Mouse (Mus musculus): ENCODE measurements around the gene Tpp1. TPM values are rescaled to one million over a fixed set of nuclear protein-coding genes. Genes with fewer than 3 reads are reported as not detected.
"Not testable (repeated sequence)": the region's sequence is repeated elsewhere in the genome, so short reads cannot be mapped to it uniquely, and the experiment has no call there.

Gene Tpp1
- polyA plus RNA-seq, 1 experiment = 47.6 TPM

- 93% methylated on average over 11 of the region's 11 CpGs for WGBS
- no peak for DNase-seq (ENCODE audit: low read depth, low spot score)
Observed at GRCm38 (mm10) chr7:105764331-105764730, 12.3 kb upstream of the Tpp1 start.

GRCm38 (mm10) chr7:105762517-105763270, 10.7 kb upstream of the Tpp1 start:
- WGBS = 36% methylated on average over 55 of the region's 55 CpGs
- no peak for DNase-seq (ENCODE audit: low read depth, low spot score)

GRCm38 (mm10) chr7:105761813-105762484, 9.9 kb upstream of the Tpp1 start:
- 39% methylated on average over 51 of the region's 51 CpGs for WGBS

GRCm38 (mm10) chr7:105753281-105753680, 1.2 kb upstream of the Tpp1 start:
- DNase-seq (ENCODE audit: low read depth, low spot score) = no peak
- 88% methylated on average over 10 of the region's 10 CpGs for WGBS

More at GRCm38 (mm10) chr7:105761813-105762484, 9.9 kb upstream of the Tpp1 start:
- no peak for DNase-seq (ENCODE audit: low read depth, low spot score)

GRCm38 (mm10) chr7:105752716-105753115, 681 bp upstream of the Tpp1 start:
- 87% methylated on average over 2 of the region's 2 CpGs for WGBS
- no peak for DNase-seq (ENCODE audit: low read depth, low spot score)

GRCm38 (mm10) chr7:105747776-105748175, 4.3 kb downstream of the Tpp1 start:
- no peak for DNase-seq (ENCODE audit: low read depth, low spot score)
- 78% methylated on average over 2 of the region's 2 CpGs for WGBS

- peak; percentile 73 for DNase-seq (ENCODE audit: low read depth, low spot score)
- under 1% methylated on average over 67 of the region's 67 CpGs for WGBS
Observed at GRCm38 (mm10) chr7:105743926-105744590, 8.0 kb downstream of the Tpp1 start, which contains the start of gene Taf10. TSS of gene Taf10 (minus strand) at chr7:105744361.

- 28% methylated on average over 20 of the region's 20 CpGs for WGBS
- not testable (repeated sequence) for DNase-seq (ENCODE audit: low read depth, low spot score)
Observed at GRCm38 (mm10) chr7:105743246-105743925, 8.6 kb downstream of the Tpp1 start.

GRCm38 (mm10) chr7:105742539-105743215, 9.4 kb downstream of the Tpp1 start:
- WGBS = 52% methylated on average over 7 of the region's 7 CpGs
- DNase-seq (ENCODE audit: low read depth, low spot score) = not testable (repeated sequence)

- 90% methylated on average over 9 of the region's 9 CpGs for WGBS
- DNase-seq (ENCODE audit: low read depth, low spot score) = no peak
Observed at GRCm38 (mm10) chr7:105741978-105742377, 10.1 kb downstream of the Tpp1 start.

- DNase-seq (ENCODE audit: low read depth, low spot score) = no peak
- 74% methylated on average over 6 of the region's 6 CpGs for WGBS
Observed at GRCm38 (mm10) chr7:105740851-105741250, 11.2 kb downstream of the Tpp1 start.

GRCm38 (mm10) chr7:105740089-105740795, 11.8 kb downstream of the Tpp1 start:
- WGBS = 88% methylated on average over 13 of the region's 13 CpGs

GRCm38 (mm10) chr7:105738948-105739347, 13.1 kb downstream of the Tpp1 start:
- 51% methylated on average over 3 of the region's 3 CpGs for WGBS
- DNase-seq (ENCODE audit: low read depth, low spot score) = no peak

More at GRCm38 (mm10) chr7:105740089-105740795, 11.8 kb downstream of the Tpp1 start:
- no peak for DNase-seq (ENCODE audit: low read depth, low spot score)

GRCm38 (mm10) chr7:105738286-105738685, 13.7 kb downstream of the Tpp1 start:
- 63% methylated on average over 2 of the region's 2 CpGs for WGBS
- DNase-seq (ENCODE audit: low read depth, low spot score) = no peak

GRCm38 (mm10) chr7:105737648-105738047, 14.4 kb downstream of the Tpp1 start:
- 22% methylated on average over 3 of the region's 3 CpGs for WGBS
- DNase-seq (ENCODE audit: low read depth, low spot score) = no peak

- DNase-seq (ENCODE audit: low read depth, low spot score) = no peak
- under 1% methylated on average over 30 of the region's 30 CpGs for WGBS
Observed at GRCm38 (mm10) chr7:105736911-105737521, 15.0 kb downstream of the Tpp1 start, which contains the start of gene Rrp8. TSS of gene Rrp8 (minus strand) at chr7:105737385.

GRCm38 (mm10) chr7:105736264-105736901, 15.7 kb downstream of the Tpp1 start, which contains the start of gene Ilk:
TSS of gene Ilk (plus strand) at chr7:105736592.
- WGBS = under 1% methylated on average over 51 of the region's 62 CpGs
- peak; percentile 69 for DNase-seq (ENCODE audit: low read depth, low spot score)

GRCm38 (mm10) chr7:105735464-105735863, 16.6 kb downstream of the Tpp1 start:
- DNase-seq (ENCODE audit: low read depth, low spot score) = not testable (repeated sequence)
- 29% methylated on average over 4 of the region's 4 CpGs for WGBS

Measured in large intestine, adult 2 months (tissue).